19 mouse cellular contexts compared by ENCODE assay signal in genomic region chrX:142535540-142535939, GRCm38 (mm10).
DNase-seq lines count a peak whose midpoint lies in the region; ATAC-seq and TF ChIP-seq lines count a peak whose summit lies in the region.
"Had no signal": no experiment of that assay in that cellular context is flagged by ENCODE, and none has a peak within 500 bp of the region (broad histone marks: within the 10 kb centered on the region; RNA-seq: fewer than 3 reads in every experiment).

No protein-coding gene starts in this region.

- dilution Hi-C loops in CH12.LX (cut with MboI; ENCODE audit: extremely low pct_ligation_motif_present, extremely low pct_unique_long_range_greater_than_20kb, low sequenced_read_pairs), result no loop called here

- TF ChIP-seq EP300 in CH12.LX (IDR thresholded peaks at IDR 0.05; ENCODE audit: low read length) (no peak), MEL (IDR thresholded peaks at IDR 0.05; ENCODE audit: low read depth in 1 of 2, low read length in 2 of 2) (peak; percentile 86)

- H3K9ac ChIP-seq in CH12.LX (ENCODE audit: insufficient read depth, low read depth), result no peak overlapping the region
- no peak overlapping the region for H3K9ac ChIP-seq in MEL (ENCODE audit: control insufficient read depth, low read depth, low read length, poor library complexity, severe bottlenecking)
- H3K9ac ChIP-seq: forebrain, embryonic 13.5 days; heart, embryonic 13.5 days; hindbrain, embryonic 12.5 days; hindbrain, embryonic 15.5 days had no signal

- no peaks in the 10 kb centered on the region for H3K36me3 ChIP-seq in CH12.LX (replicated peaks in 1 of 2; ENCODE audit: control insufficient read depth in 1 of 2, insufficient read depth in 1 of 2, low read length in 1 of 2)
- peaks cover 0 to 30% of the 10 kb centered on the region in 2 experiments; a peak in 2 of 4 replicates for H3K36me3 ChIP-seq in MEL (ENCODE audit: control insufficient read depth in 1 of 2, insufficient read depth in 2 of 2, low read length in 2 of 2)
- H3K36me3 ChIP-seq: forebrain, embryonic 10.5 days; heart, embryonic 10.5 days; heart, embryonic 13.5 days; hindbrain, embryonic 12.5 days; hindbrain, embryonic 15.5 days had no signal

- H3K27me3 ChIP-seq in CH12.LX (replicated peaks) (no peaks in the 10 kb centered on the region), MEL (ENCODE audit: control insufficient read depth in 1 of 2, insufficient read depth in 2 of 2, low read length in 2 of 2) (no peaks in the 10 kb centered on the region)
- H3K27me3 ChIP-seq: heart, embryonic 13.5 days had no signal

- TF ChIP-seq CTCF in CH12.LX (conservative IDR thresholded peaks at IDR 0.05 in 1 of 2, IDR thresholded peaks at IDR 0.05 in 1 of 2; ENCODE audit: low read depth in 2 of 2, low read length in 2 of 2) (no peak), MEL (IDR thresholded peaks at IDR 0.05 in 2 of 3, conservative IDR thresholded peaks at IDR 0.05 in 1 of 3; ENCODE audit: control insufficient read depth in 1 of 3, insufficient read depth in 1 of 3, low read depth in 2 of 3, low read length in 3 of 3, poor library complexity in 1 of 3, severe bottlenecking in 1 of 3) (no peak)

- H3K4me2 ChIP-seq in CH12.LX (ENCODE audit: insufficient read depth, low read depth, poor library complexity, severe bottlenecking), result 0 out of 2 replicates have a peak overlapping the region, but pooled peaks have one; percentile 5
- H3K4me2 ChIP-seq: forebrain, embryonic 13.5 days; heart, embryonic 13.5 days; hindbrain, embryonic 12.5 days; hindbrain, embryonic 15.5 days had no signal

- in situ Hi-C loops in CH12.LX (cut with MboI; ENCODE audit: low pct_ligation_motif_present, low pct_unique_long_range_greater_than_20kb, low sequenced_read_pairs), result loop anchor here (25.0 kb wide), 1 partner anchor 323 kb away; no protein-coding TSS in a partner anchor

- H3K9me3 ChIP-seq in CH12.LX (replicated peaks; ENCODE audit: low read length) (no peaks in the 10 kb centered on the region), MEL (replicated peaks; ENCODE audit: insufficient read depth, low read length) (no peaks in the 10 kb centered on the region)
- H3K9me3 ChIP-seq: forebrain, embryonic 10.5 days; forebrain, embryonic 13.5 days; heart, embryonic 10.5 days; heart, embryonic 13.5 days; hindbrain, embryonic 12.5 days; hindbrain, embryonic 15.5 days had no signal

- no peak for DNase-seq in CH12.LX (ENCODE audit: extremely low read depth)
- DNase-seq in MEL (ENCODE audit: low read depth, low spot score), result peak; percentile 89
- DNase-seq in left cerebral cortex, adult 11 months (ENCODE audit: low spot score), result no peak
- no peak for DNase-seq in layer of hippocampus, adult 8-10 months (ENCODE audit: low spot score in 2 of 2)
- DNase-seq: adrenal gland, postnatal 36 days; cerebellum, adult 11 months; cerebellum, adult 9-11 months; gastrocnemius, postnatal 36 days; heart, adult 2 months had no signal

- TF ChIP-seq RAD21 in CH12.LX (IDR thresholded peaks at IDR 0.05; ENCODE audit: low read depth, low read length), result no peak
- TF ChIP-seq RAD21 in MEL (IDR thresholded peaks at IDR 0.05; ENCODE audit: low read depth, low read length), result no peak

- TF ChIP-seq POLR2A in CH12.LX (IDR thresholded peaks at IDR 0.05; ENCODE audit: low read depth, low read length) (no peak), MEL (IDR thresholded peaks at IDR 0.05; ENCODE audit: control insufficient read depth in 1 of 2, insufficient read depth in 1 of 2, low read depth in 1 of 2, low read length in 2 of 2, poor library complexity in 1 of 2) (no peak)

- no peak overlapping the region for H3K27ac ChIP-seq in CH12.LX (ENCODE audit: insufficient read depth, low read depth)
- peak overlapping the region; percentile 66 for H3K27ac ChIP-seq in MEL (ENCODE audit: control insufficient read depth, low read depth, low read length)
- H3K27ac ChIP-seq: forebrain, embryonic 10.5 days; forebrain, embryonic 13.5 days; heart, adult 2 months; heart, embryonic 10.5 days; heart, embryonic 13.5 days; hindbrain, embryonic 12.5 days; hindbrain, embryonic 15.5 days had no signal

- H3K4me3 ChIP-seq in CH12.LX (replicated peaks in 1 of 3; ENCODE audit: low read depth in 2 of 3, low read length in 2 of 3, poor library complexity in 1 of 3), result no peak overlapping the region
- peak overlapping the region in 1 of 2 experiments; percentile 5; a peak in 1 of 4 replicates for H3K4me3 ChIP-seq in MEL (ENCODE audit: control insufficient read depth in 1 of 2, insufficient read depth in 1 of 2, low read depth in 2 of 2, low read length in 2 of 2)
- H3K4me3 ChIP-seq: forebrain, embryonic 10.5 days; forebrain, embryonic 13.5 days; heart, adult 2 months; heart, embryonic 10.5 days; heart, embryonic 13.5 days; hindbrain, embryonic 12.5 days; hindbrain, embryonic 15.5 days had no signal

- no peaks in the 10 kb centered on the region for H3K79me2 ChIP-seq in CH12.LX (replicated peaks; ENCODE audit: control insufficient read depth, extremely low read depth, insufficient read depth, poor library complexity, severe bottlenecking)
- no peaks in the 10 kb centered on the region for H3K79me2 ChIP-seq in MEL (ENCODE audit: control insufficient read depth, insufficient read depth, low read length, poor library complexity)

- peaks cover 5 to 41% of the 10 kb centered on the region in 2 experiments; a peak in 3 of 4 replicates for H3K4me1 ChIP-seq in CH12.LX (ENCODE audit: control insufficient read depth in 1 of 2, insufficient read depth in 2 of 2)
- H3K4me1 ChIP-seq in MEL (ENCODE audit: control insufficient read depth in 1 of 2, insufficient read depth in 2 of 2, low read length in 2 of 2), result peaks cover 18 to 23% of the 10 kb centered on the region in 2 experiments
- H3K4me1 ChIP-seq: forebrain, embryonic 10.5 days; forebrain, embryonic 13.5 days; heart, embryonic 10.5 days; heart, embryonic 13.5 days; hindbrain, embryonic 12.5 days; hindbrain, embryonic 15.5 days had no signal

- ATAC-seq in common myeloid progenitor, adult 5-6 weeks (replicated peaks; ENCODE audit: low read depth, poor library complexity, severe bottlenecking), result peak; percentile 45
- ATAC-seq in megakaryocyte-erythroid progenitor cell, adult 5-6 weeks (replicated peaks; ENCODE audit: low FRiP score, low TSS enrichment, poor library complexity, severe bottlenecking), result peak; percentile 81
- no peak for ATAC-seq in CD4-positive, CD25-positive, alpha-beta regulatory T cell, adult 4 months
- ATAC-seq: forebrain, embryonic 13.5 days; forebrain, embryonic 16.5 days had no signal

TF ChIP-seq in CH12.LX, 34 proteins besides CTCF, POLR2A, EP300 and RAD21:
- TF ChIP-seq NRF1 (IDR thresholded peaks at IDR 0.05; ENCODE audit: low read depth, low read length), result no peak
- no peak for TF ChIP-seq ETS1 (conservative IDR thresholded peaks at IDR 0.05; ENCODE audit: low read depth, low read length)
- no peak for TF ChIP-seq SIN3A (IDR thresholded peaks at IDR 0.05; ENCODE audit: low read length)
- TF ChIP-seq POLR2AphosphoS2 (IDR thresholded peaks at IDR 0.05; ENCODE audit: low read depth, low read length), result no peak
- TF ChIP-seq MEF2A (IDR thresholded peaks at IDR 0.05; ENCODE audit: borderline replicate concordance, low read depth, low read length), result no peak
- TF ChIP-seq UBTF (IDR thresholded peaks at IDR 0.05; ENCODE audit: low read depth, low read length), result no peak
- TF ChIP-seq E2F4 (IDR thresholded peaks at IDR 0.05; ENCODE audit: insufficient replicate concordance, low read depth, low read length), result no peak

TF ChIP-seq in MEL, 35 proteins besides CTCF, POLR2A, EP300 and RAD21:
- TF ChIP-seq TCF12 (IDR thresholded peaks at IDR 0.05; ENCODE audit: low read depth, low read length) (peak; percentile 89), ETS1 (IDR thresholded peaks at IDR 0.05; ENCODE audit: low read depth, low read length) (peak; percentile 65; the same call in 1 of the 2 replicates), MAX (IDR thresholded peaks at IDR 0.05; ENCODE audit: low read length) (no peak), RCOR1 (IDR thresholded peaks at IDR 0.05; ENCODE audit: low read depth, low read length) (peak; percentile 86), GATA1 (IDR thresholded peaks at IDR 0.05; ENCODE audit: low read depth, low read length) (peak; percentile 88), TAL1 (IDR thresholded peaks at IDR 0.05; ENCODE audit: low read length) (peak; percentile 94)
TF ChIP-seq in MEL: peak in this region for 5.

Comparison
In these comparisons a context has a peak if more than half of its experiments do, and no peak if none do; other contexts are left out.
1. Of the 35 proteins assayed by ChIP-seq in both MEL and CH12.LX: peak only in MEL: EP300, ETS1, RCOR1 and TCF12; only in CH12.LX: none; in both: none; in neither: 31.